Mouse (Mus musculus) C2C12 (cell line): Measurements from ENCODE around the gene Ppp4r1. TPM values are rescaled to one million over a fixed set of nuclear protein-coding genes. Genes with fewer than 3 reads are reported as not detected.

Experiments used
- H3K27me3 ChIP-seq: one replicate; pipeline ENCODE4 v1.6.1; 2011; ENCODE audit not compliant: control insufficient read depth, insufficient read depth, insufficient read length
- H3K36me3 ChIP-seq: one replicate; pipeline ENCODE4 v1.6.1; 2011; ENCODE audit not compliant: control insufficient read depth, insufficient read depth
- H3K4me3 ChIP-seq: one replicate; pipeline ENCODE4 v1.5.1; 2011; ENCODE audit warnings: mild to moderate bottlenecking, control low read depth; ENCODE audit not compliant: poor library complexity, insufficient read depth, severe bottlenecking
- H3K79me2 ChIP-seq: one replicate; pipeline ENCODE4 v1.6.1; 2011; ENCODE audit not compliant: control insufficient read depth, insufficient read depth
- H3K79me3 ChIP-seq: one replicate; pipeline ENCODE4 v1.6.1; 2011; ENCODE audit warnings: low read depth, control low read depth
- H3ac ChIP-seq: one replicate; pipeline ENCODE3; 2011; ENCODE audit warnings: low read depth; ENCODE audit not compliant: control insufficient read depth, insufficient read length
- CEBPB ChIP-seq: IDR thresholded peaks from one replicate; pipeline ENCODE4 v1.6.1; 2011; ENCODE audit warnings: low read depth, mild to moderate bottlenecking, control low read depth, moderate library complexity
- CTCF ChIP-seq: IDR thresholded peaks from one replicate; pipeline ENCODE4 v1.5.1; 2011; ENCODE audit not compliant: control insufficient read depth, insufficient read depth, insufficient read length
- FOSL1 ChIP-seq: IDR thresholded peaks from one replicate; pipeline ENCODE4 v1.8.0; 2011; ENCODE audit warnings: mild to moderate bottlenecking, low read length; ENCODE audit not compliant: poor library complexity, insufficient read depth, severe bottlenecking
- MAX ChIP-seq: IDR thresholded peaks from one replicate; pipeline ENCODE4 v1.6.1; 2011; ENCODE audit warnings: mild to moderate bottlenecking, control low read depth
- MYOD1 ChIP-seq: IDR thresholded peaks from one replicate; pipeline ENCODE4 v1.6.1; 2011; ENCODE audit warnings: low read depth; ENCODE audit not compliant: control insufficient read depth, insufficient read length
- MYOG ChIP-seq: IDR thresholded peaks from one replicate; pipeline ENCODE4 v1.6.1; 2011; ENCODE audit not compliant: control insufficient read depth, insufficient read length; ENCODE audit errors: extremely low read depth
- USF1 ChIP-seq: IDR thresholded peaks from one replicate; pipeline ENCODE4 v1.6.1; 2011; ENCODE audit warnings: low read depth, mild to moderate bottlenecking, control low read depth, moderate library complexity
- polyA plus RNA-seq: library from polyadenylated mRNA; unstranded; fragments of >200 nt; fragmentation: generic; extraction: Trizol; gene quantifications from one replicate; pipeline ENCODE4 v1.2.1, GENCODE M21; 2012; ENCODE audit warnings: missing spikeins

Gene Ppp4r1
- polyA plus RNA-seq, 1 experiment: 61.8 TPM

- no peaks in the 10 kb centered on the region for H3K79me2 ChIP-seq
- no peaks in the 10 kb centered on the region for H3K27me3 ChIP-seq
- no peak overlapping the region for H3ac ChIP-seq
- TF ChIP-seq CEBPB (no peak), USF1 (no peak), MYOD1 (no peak), MYOG (no peak), FOSL1 (no peak), MAX (no peak), CTCF (no peak)
- peaks cover 67% of the 10 kb centered on the region for H3K36me3 ChIP-seq
- H3K79me3 ChIP-seq: no peaks in the 10 kb centered on the region
- H3K4me3 ChIP-seq: no peak overlapping the region
Measured at GRCm38 (mm10) chr17:65842669-65843381, 60.5 kb downstream of the Ppp4r1 start.

DNA sequence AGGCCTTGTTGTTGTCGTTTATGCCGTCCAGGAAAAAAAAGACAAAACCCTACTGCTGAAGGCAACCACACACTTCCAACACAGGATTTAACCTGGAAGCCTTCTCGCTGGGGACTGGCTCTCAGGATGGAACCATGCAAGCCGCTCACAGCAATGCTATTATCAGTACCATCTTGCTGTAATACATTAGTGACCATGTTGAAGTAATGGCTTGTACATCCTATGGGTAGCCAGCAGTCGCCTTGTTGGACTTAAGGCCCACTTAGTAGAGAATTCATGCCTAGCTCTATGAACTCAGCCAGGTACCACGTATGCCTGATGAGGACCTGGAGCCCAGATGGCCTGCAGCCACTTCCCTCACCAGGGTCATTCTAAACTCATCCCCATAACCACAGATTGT, 63.0 kb downstream of the Ppp4r1 start:
- Histone ChIP-seq H3K4me3 (no peak overlapping the region), H3K79me3 (no peaks in the 10 kb centered on the region), H3K36me3 (peaks cover 49% of the 10 kb centered on the region), H3K79me2 (no peaks in the 10 kb centered on the region), H3ac (no peak overlapping the region), H3K27me3 (no peaks in the 10 kb centered on the region)
- no peak for TF ChIP-seq MYOG
- no peak for TF ChIP-seq MYOD1
- no peak for TF ChIP-seq MAX
- TF ChIP-seq FOSL1: no peak
- TF ChIP-seq CTCF: no peak
- no peak for TF ChIP-seq CEBPB
- TF ChIP-seq USF1: no peak

- Histone ChIP-seq H3K79me3 (no peaks in the 10 kb centered on the region), H3K36me3 (peaks cover 36% of the 10 kb centered on the region), H3K4me3 (no peak overlapping the region), H3ac (no peak overlapping the region), H3K27me3 (no peaks in the 10 kb centered on the region), H3K79me2 (no peaks in the 10 kb centered on the region)
- TF ChIP-seq CEBPB (no peak), FOSL1 (no peak), MYOG (no peak), MYOD1 (no peak), CTCF (no peak), USF1 (no peak), MAX (no peak)
Measured at GRCm38 (mm10) chr17:65847694-65848449, 65.5 kb downstream of the Ppp4r1 start.

GRCm38 (mm10) chr17:65850487-65850886, 68.1 kb downstream of the Ppp4r1 start:
- no peaks in the 10 kb centered on the region for H3K79me3 ChIP-seq
- H3K79me2 ChIP-seq: no peaks in the 10 kb centered on the region
- no peak for TF ChIP-seq FOSL1
- TF ChIP-seq MYOG: no peak
- TF ChIP-seq MYOD1: no peak
- TF ChIP-seq USF1: no peak
- TF ChIP-seq CEBPB: no peak
- TF ChIP-seq CTCF: no peak
- no peak for TF ChIP-seq MAX
- H3K27me3 ChIP-seq: no peaks in the 10 kb centered on the region
- H3K36me3 ChIP-seq: peaks cover 20% of the 10 kb centered on the region
- H3K4me3 ChIP-seq: no peak overlapping the region
- H3ac ChIP-seq: no peak overlapping the region

GRCm38 (mm10) chr17:65851749-65852148, 69.4 kb downstream of the Ppp4r1 start:
- TF ChIP-seq CTCF (no peak), FOSL1 (no peak), MYOD1 (no peak), MAX (no peak), CEBPB (no peak), USF1 (no peak), MYOG (no peak)
- peaks cover 29% of the 10 kb centered on the region for H3K36me3 ChIP-seq
- H3K27me3 ChIP-seq: no peaks in the 10 kb centered on the region
- no peaks in the 10 kb centered on the region for H3K79me3 ChIP-seq
- no peak overlapping the region for H3K4me3 ChIP-seq
- no peak overlapping the region for H3ac ChIP-seq
- H3K79me2 ChIP-seq: no peaks in the 10 kb centered on the region

GRCm38 (mm10) chr17:65853326-65853725, 71.0 kb downstream of the Ppp4r1 start:
- no peak for TF ChIP-seq MAX
- TF ChIP-seq CEBPB: no peak
- TF ChIP-seq CTCF: no peak
- TF ChIP-seq MYOD1: no peak
- TF ChIP-seq FOSL1: no peak
- no peak for TF ChIP-seq USF1
- no peak for TF ChIP-seq MYOG
- no peaks in the 10 kb centered on the region for H3K79me3 ChIP-seq
- H3K4me3 ChIP-seq: no peak overlapping the region
- no peak overlapping the region for H3ac ChIP-seq
- no peaks in the 10 kb centered on the region for H3K79me2 ChIP-seq
- H3K27me3 ChIP-seq: no peaks in the 10 kb centered on the region
- peaks cover 37% of the 10 kb centered on the region for H3K36me3 ChIP-seq
